Mouse (Mus musculus): ENCODE measurements around the gene L3mbtl1.

DNA sequence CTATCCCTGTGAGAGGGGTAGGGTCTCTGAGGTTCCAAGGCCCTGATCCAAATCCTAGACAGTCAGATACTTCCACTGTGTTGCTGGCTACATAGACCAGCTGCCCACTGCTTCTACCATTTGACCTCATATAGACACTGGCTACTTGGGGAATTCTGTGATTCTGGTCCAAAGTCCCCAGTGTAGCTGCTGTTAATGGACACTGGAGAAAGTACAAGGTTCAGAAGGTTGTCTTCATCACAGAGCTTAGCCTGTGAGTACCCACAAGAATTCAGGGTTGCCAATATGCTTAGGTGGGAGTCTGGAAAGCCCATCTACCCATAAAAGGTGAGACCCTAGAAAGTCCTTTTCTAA is 48.8 kb downstream of the L3mbtl1 start:
- TF ChIP-seq CTCF (IDR thresholded peaks at IDR 0.05; ENCODE audit: low read depth) (no peak), EP300 (optimal IDR thresholded peaks at IDR 0.05) (no peak)
